Mouse (Mus musculus): Measurements from ENCODE around the gene Pradc1. TPM values are rescaled to one million over a fixed set of nuclear protein-coding genes. Genes with fewer than 3 reads are reported as not detected.

Gene Pradc1
- total and polyA plus RNA-seq, 3 experiments: 14.5 to 31.8 (median 27.5) TPM

GRCm38 (mm10) chr6:85415829-85416228 lies 35.9 kb downstream of the Pradc1 start:
- no peak overlapping the region for H3K4me3 ChIP-seq (ENCODE audit: low read depth, low read length)
- no peak for DNase-seq (ENCODE audit: low spot score)
- H3K36me3 ChIP-seq (replicated peaks): no peaks in the 10 kb centered on the region
- no peaks in the 10 kb centered on the region for H3K4me1 ChIP-seq (ENCODE audit: insufficient read depth, low read depth, low read length)
- no peak for TF ChIP-seq TAL1 (conservative IDR thresholded peaks at IDR 0.05; ENCODE audit: low read depth, low read length)
- no peak for TF ChIP-seq POLR2AphosphoS5 (IDR thresholded peaks at IDR 0.05; ENCODE audit: insufficient replicate concordance, low read depth, low read length)
- TF ChIP-seq GATA2 (IDR thresholded peaks at IDR 0.05; ENCODE audit: borderline replicate concordance, low read depth, low read length): no peak
- ATAC-seq (ENCODE audit: extremely low read depth, insufficient number of reproducible peaks, low FRiP score, poor library complexity, severe bottlenecking): no peak
- peaks cover 32% of the 10 kb centered on the region for H3K27me3 ChIP-seq (ENCODE audit: insufficient read depth, low read length)
- no peaks in the 10 kb centered on the region for H3K9me3 ChIP-seq (replicated peaks)

GRCm38 (mm10) chr6:85410771-85411273 lies 40.9 kb downstream of the Pradc1 start:
- no peak overlapping the region for H3K4me3 ChIP-seq (ENCODE audit: low read depth, low read length)
- DNase-seq (ENCODE audit: low spot score) (no peak), ATAC-seq (ENCODE audit: extremely low read depth, insufficient number of reproducible peaks, low FRiP score, poor library complexity, severe bottlenecking) (no peak)
- H3K9me3 ChIP-seq (replicated peaks): no peaks in the 10 kb centered on the region
- no peaks in the 10 kb centered on the region for H3K4me1 ChIP-seq (ENCODE audit: insufficient read depth, low read depth, low read length)
- no peaks in the 10 kb centered on the region for H3K36me3 ChIP-seq (replicated peaks)
- TF ChIP-seq GATA1 (IDR thresholded peaks at IDR 0.05; ENCODE audit: borderline replicate concordance, low read length): no peak
- no peak for TF ChIP-seq TAL1 (conservative IDR thresholded peaks at IDR 0.05; ENCODE audit: low read depth, low read length)
- TF ChIP-seq POLR2AphosphoS5 (IDR thresholded peaks at IDR 0.05; ENCODE audit: insufficient replicate concordance, low read depth, low read length): no peak
- no peak for TF ChIP-seq CTCF (IDR thresholded peaks at IDR 0.05; ENCODE audit: low read depth, low read length)
- TF ChIP-seq GATA2 (IDR thresholded peaks at IDR 0.05; ENCODE audit: borderline replicate concordance, low read depth, low read length): no peak
- peaks cover 40% of the 10 kb centered on the region for H3K27me3 ChIP-seq (ENCODE audit: insufficient read depth, low read length)

DNA sequence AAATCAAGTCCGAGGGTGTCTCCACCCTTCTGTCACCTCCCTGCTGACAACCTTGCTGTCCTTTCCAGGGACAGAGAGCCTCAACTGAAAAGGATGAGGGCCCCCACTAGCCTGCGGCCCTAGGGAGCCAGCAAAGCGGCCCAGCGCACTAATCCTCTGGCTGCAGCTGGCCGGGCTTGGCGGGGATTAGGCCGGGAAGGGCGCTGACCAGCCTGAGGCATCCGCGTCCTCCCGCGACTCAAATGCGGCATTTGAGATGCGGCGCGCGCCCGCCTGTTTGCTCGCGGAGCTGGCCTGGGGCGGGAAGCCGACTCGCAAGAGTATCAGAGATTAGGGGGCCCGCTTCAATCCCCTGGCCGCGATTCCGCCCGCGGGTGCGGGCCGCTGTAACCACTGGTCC lies 42.8 kb downstream of the Pradc1 start:
- Histone ChIP-seq H3K36me3 (replicated peaks) (no peaks in the 10 kb centered on the region), H3K9me3 (replicated peaks) (no peaks in the 10 kb centered on the region), H3K27me3 (ENCODE audit: insufficient read depth, low read length) (peaks cover 41% of the 10 kb centered on the region), H3K4me1 (ENCODE audit: insufficient read depth, low read depth, low read length) (no peaks in the 10 kb centered on the region), H3K4me3 (ENCODE audit: low read depth, low read length) (no peak overlapping the region)
- DNase-seq (ENCODE audit: low spot score): no peak
- TF ChIP-seq CTCF (IDR thresholded peaks at IDR 0.05; ENCODE audit: low read depth, low read length) (no peak), POLR2AphosphoS5 (IDR thresholded peaks at IDR 0.05; ENCODE audit: insufficient replicate concordance, low read depth, low read length) (no peak), TAL1 (conservative IDR thresholded peaks at IDR 0.05; ENCODE audit: low read depth, low read length) (no peak), GATA2 (IDR thresholded peaks at IDR 0.05; ENCODE audit: borderline replicate concordance, low read depth, low read length) (no peak), GATA1 (IDR thresholded peaks at IDR 0.05; ENCODE audit: borderline replicate concordance, low read length) (no peak)
- no peak for ATAC-seq (ENCODE audit: extremely low read depth, insufficient number of reproducible peaks, low FRiP score, poor library complexity, severe bottlenecking)

GRCm38 (mm10) chr6:85403039-85403438 lies 48.7 kb downstream of the Pradc1 start:
- peaks cover 18% of the 10 kb centered on the region for H3K27me3 ChIP-seq (ENCODE audit: insufficient read depth, low read length)
- H3K36me3 ChIP-seq (replicated peaks): no peaks in the 10 kb centered on the region
- H3K4me1 ChIP-seq (ENCODE audit: insufficient read depth, low read depth, low read length): no peaks in the 10 kb centered on the region
- ATAC-seq (ENCODE audit: extremely low read depth, insufficient number of reproducible peaks, low FRiP score, poor library complexity, severe bottlenecking) (no peak), DNase-seq (ENCODE audit: low spot score) (no peak)
- H3K9me3 ChIP-seq (replicated peaks): no peaks in the 10 kb centered on the region
- H3K4me3 ChIP-seq (ENCODE audit: low read depth, low read length): no peak overlapping the region
- no peak for TF ChIP-seq GATA2 (IDR thresholded peaks at IDR 0.05; ENCODE audit: borderline replicate concordance, low read depth, low read length)
- no peak for TF ChIP-seq GATA1 (IDR thresholded peaks at IDR 0.05; ENCODE audit: borderline replicate concordance, low read length)
- no peak for TF ChIP-seq POLR2AphosphoS5 (IDR thresholded peaks at IDR 0.05; ENCODE audit: insufficient replicate concordance, low read depth, low read length)
- TF ChIP-seq CTCF (IDR thresholded peaks at IDR 0.05; ENCODE audit: low read depth, low read length): no peak
- TF ChIP-seq TAL1 (conservative IDR thresholded peaks at IDR 0.05; ENCODE audit: low read depth, low read length): no peak

DNA sequence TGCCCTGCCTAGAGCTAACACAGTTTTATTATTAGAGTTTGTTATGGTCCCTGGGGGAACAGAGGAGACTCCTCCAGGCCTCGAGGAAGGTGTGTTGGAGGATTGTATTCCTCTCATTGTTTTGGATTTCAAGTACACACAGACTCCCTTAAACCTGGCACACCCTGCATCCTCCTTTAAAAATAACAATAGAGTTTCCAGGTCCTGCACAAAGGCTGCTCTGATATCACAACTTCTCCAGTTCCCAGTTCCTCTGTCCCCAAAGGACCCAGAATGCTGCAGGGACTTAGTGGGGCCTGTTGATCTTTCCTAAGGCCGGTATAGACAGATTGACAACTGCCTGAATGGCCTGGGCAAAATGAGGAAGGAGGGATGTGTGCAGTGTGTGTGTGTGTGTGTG lies 49.2 kb downstream of the Pradc1 start:
- ATAC-seq (ENCODE audit: extremely low read depth, insufficient number of reproducible peaks, low FRiP score, poor library complexity, severe bottlenecking) (no peak), DNase-seq (ENCODE audit: low spot score) (no peak)
- no peaks in the 10 kb centered on the region for H3K36me3 ChIP-seq (replicated peaks)
- no peak overlapping the region for H3K4me3 ChIP-seq (ENCODE audit: low read depth, low read length)
- no peaks in the 10 kb centered on the region for H3K9me3 ChIP-seq (replicated peaks)
- TF ChIP-seq TAL1 (conservative IDR thresholded peaks at IDR 0.05; ENCODE audit: low read depth, low read length): no peak
- no peak for TF ChIP-seq GATA1 (IDR thresholded peaks at IDR 0.05; ENCODE audit: borderline replicate concordance, low read length)
- no peak for TF ChIP-seq CTCF (IDR thresholded peaks at IDR 0.05; ENCODE audit: low read depth, low read length)
- TF ChIP-seq GATA2 (IDR thresholded peaks at IDR 0.05; ENCODE audit: borderline replicate concordance, low read depth, low read length): no peak
- no peak for TF ChIP-seq POLR2AphosphoS5 (IDR thresholded peaks at IDR 0.05; ENCODE audit: insufficient replicate concordance, low read depth, low read length)
- H3K4me1 ChIP-seq (ENCODE audit: insufficient read depth, low read depth, low read length): no peaks in the 10 kb centered on the region
- peaks cover 18% of the 10 kb centered on the region for H3K27me3 ChIP-seq (ENCODE audit: insufficient read depth, low read length)

DNA sequence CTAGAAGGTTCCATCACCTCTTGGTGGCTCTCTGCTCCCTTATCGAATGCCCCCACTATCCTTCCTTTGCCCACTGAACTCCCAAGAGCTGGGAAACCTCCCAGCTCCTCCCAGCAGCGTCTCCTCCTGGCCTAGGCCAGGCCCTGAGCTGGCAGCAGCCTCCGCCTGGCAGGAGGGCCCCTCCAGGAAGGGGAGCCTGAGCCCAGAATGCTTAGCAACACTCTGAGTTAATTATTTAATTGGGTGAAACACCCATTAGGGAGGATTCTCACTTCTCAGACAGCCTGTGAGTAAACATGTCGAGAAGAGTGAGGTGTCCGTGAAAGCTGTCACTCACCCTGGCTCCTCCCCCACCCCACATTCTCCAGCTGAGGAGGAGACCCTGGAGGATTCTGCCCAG lies 52.1 kb downstream of the Pradc1 start:
- H3K27me3 ChIP-seq (ENCODE audit: insufficient read depth, low read length): peaks cover 15% of the 10 kb centered on the region
- H3K36me3 ChIP-seq (replicated peaks): no peaks in the 10 kb centered on the region
- DNase-seq (ENCODE audit: low spot score) (no peak), ATAC-seq (ENCODE audit: extremely low read depth, insufficient number of reproducible peaks, low FRiP score, poor library complexity, severe bottlenecking) (no peak)
- no peak overlapping the region for H3K4me3 ChIP-seq (ENCODE audit: low read depth, low read length)
- H3K9me3 ChIP-seq (replicated peaks): peaks cover 2% of the 10 kb centered on the region; the same call in 1 of the 2 replicates
- no peak for TF ChIP-seq GATA1 (IDR thresholded peaks at IDR 0.05; ENCODE audit: borderline replicate concordance, low read length)
- TF ChIP-seq POLR2AphosphoS5 (IDR thresholded peaks at IDR 0.05; ENCODE audit: insufficient replicate concordance, low read depth, low read length): no peak
- no peak for TF ChIP-seq TAL1 (conservative IDR thresholded peaks at IDR 0.05; ENCODE audit: low read depth, low read length)
- TF ChIP-seq CTCF (IDR thresholded peaks at IDR 0.05; ENCODE audit: low read depth, low read length): no peak
- TF ChIP-seq GATA2 (IDR thresholded peaks at IDR 0.05; ENCODE audit: borderline replicate concordance, low read depth, low read length): no peak
- no peaks in the 10 kb centered on the region for H3K4me1 ChIP-seq (ENCODE audit: insufficient read depth, low read depth, low read length)

All from G1E (cell line).